Mouse (Mus musculus) cerebellum, adult 9-11 months (tissue): ENCODE measurements around the gene Ifnar1.
"Not testable (repeated sequence)": the region's sequence is repeated elsewhere in the genome, so short reads cannot be mapped to it uniquely, and the experiment has no call there.

ENCODE experiments used
- DNase-seq: peaks from one replicate; pipeline ENCODE4 v3.0.0; 2022

The Ifnar1 gene

DNA sequence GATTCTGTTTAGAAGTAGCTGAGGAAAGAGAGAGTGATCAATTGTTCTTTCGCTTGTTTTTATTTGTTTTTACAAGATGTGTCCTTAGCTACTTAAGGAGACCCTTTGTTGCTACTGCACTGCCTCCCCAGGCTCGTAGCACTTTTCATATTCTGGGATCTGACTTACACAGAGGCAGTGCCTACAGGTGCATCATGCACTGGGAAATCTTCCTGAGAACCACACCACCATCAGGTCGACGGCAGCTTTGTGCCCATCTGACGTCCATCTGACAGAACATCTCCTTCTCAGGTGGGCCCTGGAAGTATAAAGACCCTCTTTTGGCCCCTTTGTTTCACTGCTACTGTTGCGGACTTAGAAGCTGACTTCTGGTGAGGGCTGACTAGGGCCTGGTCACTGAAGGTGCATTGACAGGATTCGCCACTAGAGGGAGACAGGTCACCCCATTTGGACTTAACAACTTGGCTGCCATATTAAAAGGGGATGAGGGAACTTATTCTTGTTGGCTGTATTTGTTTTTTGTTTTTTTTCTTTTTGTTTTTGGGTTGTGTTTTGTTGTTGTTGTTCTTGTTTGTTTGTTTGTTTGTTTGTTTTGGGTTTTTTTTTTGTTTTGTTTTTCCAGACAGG lies 27.2 kb downstream of the Ifnar1 start:
- DNase-seq, result peak; percentile 71

DNA sequence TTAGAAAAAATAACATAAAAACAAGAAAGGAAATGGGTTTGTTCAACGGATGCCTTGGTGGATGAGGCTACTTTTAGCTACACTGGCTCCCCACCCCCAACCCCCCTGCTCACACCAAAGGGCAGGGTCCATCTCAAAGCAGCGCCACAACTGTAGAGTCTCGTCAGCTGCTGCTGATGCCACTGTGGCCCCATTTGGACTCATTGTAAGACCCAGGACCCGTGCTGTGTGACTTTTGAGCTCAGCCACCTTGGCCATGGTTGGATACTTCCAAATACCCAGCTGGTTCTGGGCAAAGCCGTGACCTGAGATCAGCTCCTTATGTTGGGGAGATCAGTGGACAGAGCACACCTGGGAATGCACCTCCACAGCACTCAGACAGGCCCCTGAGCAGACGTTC lies 28.1 kb downstream of the Ifnar1 start:
- no peak for DNase-seq

DNA sequence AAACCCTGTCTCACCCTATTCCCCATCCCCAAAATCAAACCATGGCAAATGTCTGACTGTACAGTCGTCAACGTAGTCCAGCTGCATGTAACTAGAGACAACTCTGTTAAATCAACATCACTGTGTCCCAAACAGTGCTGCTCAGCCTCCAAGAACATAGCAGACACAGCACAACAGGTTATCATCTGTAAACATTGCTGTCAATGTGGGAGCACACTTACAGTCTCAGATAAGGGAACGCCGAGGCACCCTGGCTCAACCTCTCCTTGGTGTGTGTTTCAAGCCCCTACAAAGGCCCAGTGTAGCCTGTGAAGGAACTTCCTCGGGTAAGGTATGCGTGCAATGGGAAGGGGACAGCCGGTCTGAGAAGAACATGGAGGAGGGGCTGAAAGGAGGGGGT lies 32.0 kb downstream of the Ifnar1 start:
- no peak for DNase-seq

DNA sequence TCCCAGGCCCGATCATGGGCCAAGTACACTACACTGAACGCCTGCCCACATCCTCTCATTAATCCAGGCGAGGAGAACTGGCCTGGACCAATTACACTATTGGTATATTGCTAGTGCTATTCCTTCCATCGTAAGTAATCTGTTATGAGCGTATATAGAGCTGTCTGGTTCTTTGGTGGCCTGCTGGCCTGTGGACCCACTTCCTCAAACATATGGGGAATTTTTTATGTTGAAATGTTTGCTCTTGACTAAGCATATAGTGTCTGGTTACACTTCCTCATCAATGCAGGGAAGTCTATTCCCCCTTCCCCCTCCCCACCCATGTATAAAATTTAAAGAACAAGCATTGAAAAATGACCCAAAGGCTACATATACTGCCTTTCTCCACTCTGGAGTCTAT lies 37.0 kb downstream of the Ifnar1 start:
- DNase-seq, result no peak

DNA sequence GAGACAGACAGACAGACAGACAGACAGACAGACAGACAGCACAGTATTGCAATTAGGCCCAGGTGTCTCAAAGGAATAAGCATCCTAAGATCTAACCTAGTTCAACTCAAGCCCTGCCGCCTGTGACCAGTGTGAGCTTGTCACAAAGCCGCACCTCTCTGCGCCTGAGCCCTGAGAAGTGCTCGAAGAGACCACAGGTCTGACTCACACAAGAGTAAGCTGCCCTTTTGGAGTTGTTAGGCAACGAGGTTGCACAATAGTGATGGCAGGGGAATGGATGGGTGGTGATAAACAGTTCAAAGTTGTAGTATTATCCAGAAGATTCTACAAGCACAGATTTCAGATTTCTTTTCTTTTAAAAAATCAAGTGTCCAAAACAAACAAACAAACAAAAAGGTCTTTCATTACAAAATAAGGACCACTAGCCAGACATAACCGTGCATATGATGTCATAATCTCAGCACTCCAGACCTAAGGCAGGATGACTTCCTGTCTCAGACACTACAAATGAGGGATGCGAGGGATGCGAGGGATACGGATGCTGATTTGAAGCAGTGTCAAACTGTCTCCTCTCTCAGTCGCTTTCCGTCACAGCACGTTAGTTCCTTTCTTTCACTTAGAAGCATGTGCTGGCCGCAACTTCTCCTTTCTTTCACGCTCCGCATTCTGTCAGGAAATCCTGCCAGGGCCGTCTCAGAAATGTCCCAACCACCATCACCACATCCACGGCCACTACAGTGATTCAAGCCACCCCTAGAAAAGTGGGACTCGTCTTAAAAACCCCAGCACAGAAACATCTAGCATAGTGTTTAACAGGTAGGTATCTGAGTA lies 37.7 kb downstream of the Ifnar1 start:
- DNase-seq, result no peak

DNA sequence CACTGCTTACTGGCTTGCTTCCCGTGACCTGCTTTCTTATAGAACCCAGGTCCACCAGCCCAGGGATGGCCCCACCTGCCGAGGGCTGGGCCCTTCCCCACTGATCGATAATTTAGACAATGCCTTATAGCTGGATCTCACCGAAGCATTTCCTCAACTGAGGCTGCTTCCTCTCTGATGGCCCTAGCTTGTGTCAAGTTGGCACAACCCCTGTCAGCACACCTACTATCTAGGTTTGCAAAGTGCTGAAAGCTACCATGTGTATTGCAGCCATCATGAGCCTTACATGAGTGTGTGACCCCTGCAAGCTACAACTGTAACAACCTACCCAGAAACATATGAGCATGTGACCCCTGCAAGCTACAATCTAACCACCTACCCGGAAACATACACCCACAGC lies 39.2 kb downstream of the Ifnar1 start:
- no peak for DNase-seq

DNA sequence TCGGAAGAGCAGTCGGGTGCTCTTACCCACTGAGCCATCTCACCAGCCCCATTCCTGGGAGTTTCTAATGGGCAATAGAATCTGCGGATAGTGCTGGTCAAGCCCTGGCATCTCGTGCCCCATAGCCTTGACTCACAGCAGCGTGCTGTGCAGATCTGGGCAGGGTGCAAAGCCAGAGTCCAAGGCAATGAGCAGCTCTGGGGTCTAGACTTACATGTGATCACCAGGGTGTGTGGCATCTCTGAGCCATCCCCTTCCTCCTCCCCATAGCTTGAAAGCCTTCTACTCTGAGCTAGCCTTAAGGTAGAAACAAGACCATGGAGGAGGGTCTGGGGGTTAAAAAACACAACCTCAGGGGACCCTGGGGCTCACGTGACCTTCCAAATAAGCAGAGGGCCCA lies 41.2 kb downstream of the Ifnar1 start:
- no peak for DNase-seq

DNA sequence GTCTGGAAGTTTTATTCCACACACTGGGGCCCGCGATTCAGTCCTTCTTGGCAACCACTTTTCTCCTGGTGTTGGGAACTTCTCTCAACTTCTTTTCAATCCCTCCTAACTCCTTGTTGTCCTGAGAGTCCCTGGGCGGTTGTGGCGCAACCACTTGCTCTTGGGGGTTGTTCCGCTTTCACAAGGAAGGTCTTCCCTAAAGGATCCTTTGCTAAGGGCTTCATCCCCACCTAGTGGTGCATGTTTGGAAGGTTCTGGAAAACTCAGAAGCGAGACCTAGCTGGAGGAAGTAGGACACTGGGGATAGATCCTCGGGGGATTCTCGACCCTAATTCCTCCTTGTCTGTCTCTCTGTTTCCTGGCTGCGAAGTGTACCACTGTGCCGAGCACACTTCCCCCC lies 42.0 kb downstream of the Ifnar1 start:
- no peak for DNase-seq

DNA sequence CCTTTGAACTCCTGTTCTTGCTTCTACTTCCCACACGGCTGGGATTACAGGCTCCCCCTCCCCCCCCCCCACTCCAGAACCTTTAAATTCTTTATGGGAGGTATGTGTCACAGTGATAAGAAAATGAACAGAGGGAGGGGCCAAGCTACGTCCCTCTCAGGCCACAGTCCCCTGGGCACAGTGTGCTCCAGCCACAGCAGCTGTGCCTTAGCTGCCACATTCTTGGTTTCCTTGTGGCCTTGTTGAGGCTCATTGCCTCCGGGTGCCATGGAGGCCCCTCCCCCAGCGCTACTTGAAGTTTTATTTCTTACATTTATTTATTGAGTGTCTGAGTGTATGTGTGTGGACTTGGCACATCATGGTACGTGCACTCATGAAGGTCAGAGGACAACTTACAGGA lies 42.5 kb downstream of the Ifnar1 start:
- DNase-seq, result no peak

DNA sequence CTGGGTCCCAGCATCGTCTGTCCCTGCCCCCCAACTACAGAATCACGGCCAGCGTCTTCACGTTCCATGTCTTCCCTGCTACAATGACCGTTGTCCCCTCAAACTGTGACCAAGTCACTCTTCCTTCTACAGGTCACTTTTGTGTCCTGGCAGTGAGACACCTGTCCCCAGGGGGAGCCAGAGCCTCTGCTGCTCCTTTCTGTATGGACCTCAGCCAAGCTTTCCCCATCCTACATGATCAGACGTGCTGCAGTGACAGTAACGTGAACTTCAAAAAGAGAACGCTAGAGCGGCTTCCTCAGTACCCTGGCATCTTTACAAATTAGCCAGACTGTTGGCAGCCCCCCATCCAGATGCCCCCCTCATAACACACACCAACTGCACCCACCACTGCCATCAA lies 43.5 kb downstream of the Ifnar1 start:
- DNase-seq, result no peak

DNA sequence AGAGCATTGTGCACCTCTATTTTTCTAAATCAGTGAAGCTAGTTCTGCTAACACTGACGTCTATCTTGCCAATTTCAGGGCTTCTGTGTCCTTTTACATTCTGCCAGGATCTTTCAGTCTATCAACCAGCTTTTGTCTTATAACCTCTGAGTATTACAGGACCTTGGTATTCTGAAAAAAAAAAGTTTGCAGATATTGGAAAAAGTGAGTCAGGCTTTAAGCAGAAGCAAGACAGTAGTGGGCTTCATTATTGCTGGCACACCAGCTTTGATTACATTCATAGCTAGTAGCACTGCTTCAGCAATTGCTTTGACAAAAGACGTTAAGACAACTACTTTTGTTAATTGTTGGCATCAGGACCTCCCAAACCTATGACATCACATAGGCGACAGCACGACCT lies 45.8 kb downstream of the Ifnar1 start:
- DNase-seq, result not testable (repeated sequence)

DNA sequence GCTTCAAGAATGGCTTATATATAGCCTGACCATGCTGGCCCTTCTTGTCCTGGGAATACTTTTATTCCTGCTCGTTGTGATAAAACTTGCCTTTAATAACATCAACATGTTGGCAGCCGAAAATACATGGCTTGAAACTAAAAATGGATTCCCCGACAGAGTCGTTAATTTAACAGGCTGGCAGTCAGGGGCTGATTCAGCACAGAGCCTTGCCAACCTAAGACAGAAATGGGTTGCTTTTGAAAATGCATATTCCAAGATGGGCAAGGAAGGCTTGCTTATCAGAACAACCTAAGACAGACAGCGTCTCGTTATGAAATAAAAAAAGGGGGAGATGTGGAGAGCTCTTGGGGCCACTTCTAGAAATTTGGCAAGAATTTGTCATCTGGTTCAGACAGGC lies 46.8 kb downstream of the Ifnar1 start:
- no peak for DNase-seq

DNA sequence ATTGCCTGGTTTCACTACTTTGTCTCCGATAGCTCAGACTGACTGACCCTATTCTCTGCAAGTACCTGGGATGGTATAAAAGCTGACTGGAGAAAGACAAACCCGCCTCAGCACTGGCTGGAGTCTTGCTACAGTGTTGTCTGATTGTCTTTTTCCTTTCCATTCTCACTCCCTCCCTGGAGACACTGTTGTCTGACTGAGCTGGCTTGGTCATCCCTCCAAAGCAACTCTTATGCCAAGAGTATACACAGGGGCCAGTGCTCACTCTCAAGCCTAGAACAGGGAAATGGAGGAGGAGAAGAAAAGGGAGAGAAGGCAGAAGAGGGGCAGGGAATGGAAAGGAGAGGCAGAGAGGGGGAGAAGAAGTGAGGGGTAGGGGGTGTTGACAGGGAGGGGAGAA lies 47.4 kb downstream of the Ifnar1 start:
- no peak for DNase-seq

DNA sequence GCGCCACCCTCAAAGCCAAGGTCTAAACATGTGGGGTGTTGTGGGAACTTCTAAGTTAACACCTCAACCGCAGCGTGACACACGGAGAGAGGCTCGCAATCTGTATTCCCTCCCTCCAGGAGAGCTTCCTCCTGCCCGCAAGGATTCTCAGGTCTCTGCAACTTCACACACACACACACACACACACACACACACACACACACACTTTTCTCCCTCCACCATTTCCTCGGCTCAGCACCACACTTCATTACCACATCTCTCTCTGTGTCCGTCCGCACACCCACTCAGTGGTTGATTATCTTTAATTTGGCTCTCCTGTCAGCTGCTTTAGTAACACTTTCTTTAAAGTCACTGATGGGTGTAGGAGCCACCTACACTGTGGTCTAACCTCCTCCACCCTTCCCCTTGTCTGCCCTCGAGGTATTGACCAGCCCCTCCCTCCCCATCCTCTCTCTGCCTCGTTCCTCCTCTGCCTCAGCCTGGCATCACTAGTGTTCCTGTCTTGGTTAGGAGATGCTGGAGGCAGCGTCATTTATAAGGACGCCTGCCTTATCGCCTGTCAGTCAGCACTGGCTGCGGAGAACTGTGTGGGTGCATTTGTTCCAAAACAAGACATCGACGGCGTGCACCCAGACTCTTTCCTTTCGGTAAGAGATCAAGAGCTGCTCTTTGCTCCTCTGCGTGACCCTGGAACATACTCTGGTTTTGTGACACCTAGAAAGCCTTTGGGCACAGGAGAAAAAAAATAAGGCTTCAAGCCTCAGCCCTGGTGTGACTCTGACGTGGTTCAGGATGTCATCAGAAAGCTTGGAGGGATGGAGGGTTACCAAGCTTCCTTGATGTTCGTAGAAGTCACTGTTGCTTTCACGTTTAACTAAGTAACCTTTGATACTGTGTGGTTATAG lies 48.3 kb downstream of the Ifnar1 start:
- DNase-seq, result no peak

DNA sequence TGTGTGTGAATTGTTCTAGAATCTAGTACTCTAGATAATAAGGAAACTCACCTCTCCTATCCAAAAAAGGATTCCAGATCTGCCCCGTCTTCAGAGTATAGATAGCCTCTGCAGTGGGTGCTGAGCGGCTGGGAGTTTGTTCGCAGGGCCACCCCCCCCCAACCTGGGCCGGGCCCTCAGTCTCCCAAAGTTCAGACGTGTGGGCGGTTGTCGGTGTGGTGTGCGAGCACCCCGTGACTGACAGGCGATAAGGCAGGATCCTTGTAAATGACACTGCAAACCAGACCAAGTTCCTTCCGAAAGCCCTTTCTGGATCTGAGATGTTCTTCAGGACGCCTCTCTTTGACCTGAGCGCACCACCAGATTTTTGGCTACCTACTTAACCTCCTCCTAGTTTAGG lies 49.4 kb downstream of the Ifnar1 start:
- no peak for DNase-seq

DNA sequence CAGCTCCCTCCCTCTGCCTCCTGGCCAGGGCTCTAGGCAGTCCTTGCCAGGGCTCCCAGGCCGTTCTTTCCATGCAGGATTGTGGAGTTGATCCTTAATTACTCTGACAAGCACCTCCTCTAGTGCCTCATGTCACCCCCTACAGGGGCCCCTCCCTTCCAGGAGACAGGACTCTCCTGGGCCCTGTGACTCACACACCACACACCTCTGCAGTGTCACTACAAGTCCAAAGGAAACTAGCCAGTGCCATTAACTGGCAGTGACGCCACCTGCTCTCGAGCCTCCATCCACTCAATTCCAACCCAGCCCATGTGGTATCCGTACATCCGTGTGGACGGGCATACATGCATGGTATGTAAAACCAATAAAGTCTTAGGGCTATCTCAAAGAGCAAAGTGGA lies 49.9 kb downstream of the Ifnar1 start:
- no peak for DNase-seq

DNA sequence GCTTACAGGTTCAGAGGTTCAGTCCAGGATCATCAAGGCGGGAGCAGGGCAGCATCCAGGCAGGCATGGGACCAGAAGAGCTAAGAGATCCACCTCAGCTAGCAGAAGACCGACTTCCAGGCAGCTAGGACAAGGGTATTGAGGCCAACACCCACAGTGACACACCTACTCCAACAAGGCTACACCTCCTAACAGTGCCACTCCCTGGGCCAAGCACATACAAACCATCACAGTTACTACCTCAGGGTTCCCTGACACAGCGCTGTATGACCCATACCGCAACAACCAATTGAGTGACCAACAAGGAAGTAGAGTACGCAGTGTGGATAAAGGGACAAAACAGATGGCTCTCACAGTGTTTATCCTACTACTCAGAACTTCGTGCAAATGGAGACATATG lies 51.3 kb downstream of the Ifnar1 start:
- no peak for DNase-seq

DNA sequence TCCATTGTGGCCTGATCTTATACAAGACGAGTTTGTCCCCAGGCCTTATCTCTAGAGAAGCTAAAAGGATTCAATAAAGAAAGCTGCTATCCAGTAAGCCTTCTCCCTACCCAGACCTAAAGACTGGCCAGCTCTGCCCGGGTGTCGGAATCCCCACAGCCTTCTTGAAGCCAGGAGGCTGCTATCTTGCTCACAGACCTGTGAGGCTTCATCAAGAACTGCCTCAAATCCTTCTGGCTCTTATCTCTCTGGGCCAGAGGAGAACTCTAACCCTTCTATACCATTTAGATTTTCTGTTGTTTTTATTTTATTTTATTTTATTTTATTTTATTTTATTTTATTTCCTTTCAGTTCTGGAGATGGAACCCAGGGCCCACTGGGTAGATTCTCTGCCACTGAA lies 52.0 kb downstream of the Ifnar1 start:
- DNase-seq, result no peak

DNA sequence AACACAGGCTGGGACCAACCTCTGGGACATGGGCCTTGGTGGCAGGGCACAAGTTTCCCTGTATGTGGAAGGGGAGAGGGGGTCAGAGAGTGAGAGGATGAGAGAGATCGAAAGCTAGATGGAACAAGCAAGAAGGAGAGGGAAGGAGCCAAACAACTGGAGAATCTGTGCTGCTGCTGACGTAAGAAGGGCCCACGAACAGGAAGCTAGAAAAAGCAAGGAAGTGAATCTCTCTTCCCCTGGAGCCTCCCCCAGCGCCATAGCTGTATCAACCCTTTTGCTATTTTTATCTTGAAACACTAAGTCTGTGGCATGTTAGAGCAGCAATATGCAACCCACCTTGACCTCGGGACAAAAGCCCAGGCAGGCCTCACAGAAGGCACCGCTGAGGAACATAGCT lies 53.0 kb downstream of the Ifnar1 start:
- DNase-seq, result no peak

DNA sequence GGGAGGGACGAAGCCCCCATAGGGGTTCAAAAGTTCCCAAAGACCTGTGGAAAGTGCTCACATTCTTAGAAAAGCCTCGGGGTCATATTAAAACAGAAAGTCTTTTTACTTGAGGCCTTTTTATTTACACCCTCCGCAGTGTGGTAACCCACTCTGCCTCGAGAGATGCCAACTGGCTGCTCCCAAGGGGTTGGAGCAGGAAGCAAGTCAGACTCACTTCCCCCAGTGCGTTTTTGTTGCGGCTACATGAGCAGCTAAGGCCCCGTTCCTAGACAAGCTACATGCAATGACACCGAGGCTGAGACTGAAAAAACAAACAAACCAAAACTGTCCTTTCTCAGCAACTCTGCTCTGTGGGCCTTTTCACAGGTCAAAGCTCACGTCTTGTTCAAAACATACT lies 53.5 kb downstream of the Ifnar1 start:
- no peak for DNase-seq

DNA sequence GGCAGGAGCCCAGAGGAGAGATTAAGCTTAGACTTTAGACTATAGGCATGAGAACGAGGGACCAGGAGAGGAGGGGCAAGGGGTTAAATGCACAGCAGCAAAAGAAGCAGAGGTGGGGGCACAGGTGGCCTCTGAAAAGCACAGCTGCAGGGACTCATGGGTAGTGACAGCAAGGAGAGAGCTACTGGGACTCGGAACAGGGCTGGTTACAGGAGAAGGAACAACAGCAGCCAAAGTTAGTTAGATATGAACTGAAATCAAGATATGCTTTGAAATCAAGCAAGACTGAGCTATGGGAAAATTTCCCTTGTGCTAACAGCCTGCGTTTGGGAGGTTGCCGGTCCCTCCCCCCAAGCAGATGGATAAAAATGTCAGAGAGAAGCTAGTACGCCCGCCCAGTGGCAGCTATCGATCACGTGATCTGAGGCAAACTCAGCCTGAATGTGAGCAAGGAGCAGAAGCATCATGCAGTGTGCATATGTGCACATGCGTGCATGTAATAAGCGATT lies 56.6 kb downstream of the Ifnar1 start:
- no peak for DNase-seq

DNA sequence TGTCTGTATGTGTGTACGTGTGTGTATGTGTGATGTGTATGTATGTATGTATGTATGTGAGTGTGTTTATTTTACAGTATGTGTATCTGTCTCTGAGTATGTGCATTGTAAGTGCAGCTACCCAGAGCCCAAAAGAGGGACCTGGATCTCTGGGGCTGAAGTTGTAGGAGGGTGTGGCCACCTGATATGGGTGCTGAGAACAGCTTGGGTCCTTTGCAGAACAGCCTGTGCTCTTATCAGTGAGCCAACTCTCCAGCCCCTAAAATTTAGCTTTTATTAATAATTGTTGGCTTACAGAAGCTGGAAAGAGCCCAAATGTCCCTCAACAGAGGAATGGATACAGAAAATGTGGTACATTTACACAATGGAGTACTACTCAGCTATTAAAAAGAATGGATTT lies 58.6 kb downstream of the Ifnar1 start:
- no peak for DNase-seq

DNA sequence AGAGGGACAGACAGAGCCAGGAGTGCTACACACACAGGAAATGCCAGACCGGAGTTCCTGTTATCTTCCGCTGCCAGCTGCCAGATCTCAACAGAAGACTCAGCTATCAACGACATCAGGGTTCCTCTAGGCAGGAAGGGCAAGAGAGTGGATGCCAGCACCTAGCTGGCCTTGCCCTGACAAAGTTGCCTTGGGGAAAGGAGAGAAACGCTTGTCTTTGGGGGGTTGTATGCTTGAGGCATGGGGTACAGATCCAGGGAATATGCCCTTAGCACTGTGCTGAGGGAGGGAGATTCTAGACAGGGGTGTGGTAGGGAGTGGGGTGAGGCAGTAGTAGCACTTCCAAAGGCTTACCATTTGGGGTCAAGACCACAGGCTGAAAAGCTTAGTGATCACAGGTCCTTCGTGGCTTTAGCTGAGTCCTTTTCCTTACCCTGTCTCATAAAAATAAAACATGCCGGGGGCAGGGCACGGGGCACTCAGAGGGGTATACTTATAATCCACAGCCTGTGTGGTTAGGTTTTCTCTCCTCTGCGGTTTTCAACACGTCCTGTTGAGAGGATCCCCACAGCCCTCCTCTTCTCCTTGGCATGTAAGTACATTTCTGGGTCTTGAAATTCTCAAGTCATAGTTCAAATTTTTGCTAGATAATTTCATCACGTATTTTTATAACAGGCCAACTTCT lies 60.7 kb downstream of the Ifnar1 start:
- DNase-seq, result no peak
